Mouse (Mus musculus) kidney, adult 2 months (tissue): Measurements from ENCODE around the gene Rgmb.

Experiments
- CTCF ChIP-seq: fragments of 200-500 bp; conservative IDR thresholded peaks from 2 replicates; pipeline ENCODE4 v1.5.1; 2011; ENCODE audit warnings: low read depth, mild to moderate bottlenecking, control low read depth, low read length, moderate library complexity, mixed read lengths; ENCODE audit not compliant: insufficient read depth, insufficient read length
- POLR2A ChIP-seq: fragments of 200-500 bp; IDR thresholded peaks from one replicate; pipeline ENCODE4 v1.6.1; 2011; ENCODE audit warnings: low read depth, low read length, control low read depth

DNA sequence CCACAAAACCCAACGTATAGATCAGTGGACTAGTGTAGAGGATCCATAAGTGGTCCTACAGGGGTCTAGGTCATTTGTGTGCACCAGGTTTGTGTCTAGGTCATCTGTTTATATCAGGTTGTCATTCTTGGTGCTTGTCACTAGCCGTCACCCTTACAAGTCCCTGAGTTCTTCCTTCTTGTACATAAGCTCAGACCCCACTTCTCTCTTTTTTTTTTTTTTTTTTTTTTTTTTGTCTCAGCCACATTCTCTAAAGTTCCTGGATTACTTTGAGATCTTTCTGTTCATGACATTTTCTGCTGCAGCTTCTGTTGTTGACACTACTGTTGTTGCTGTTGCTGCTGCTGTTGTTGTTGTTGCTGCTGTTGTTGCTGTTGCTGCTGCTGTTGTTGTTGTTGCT, 22.3 kb upstream of the Rgmb start:
- TF ChIP-seq CTCF (no peak), POLR2A (no peak)
